Mouse (Mus musculus): Measurements from ENCODE around the gene Ankrd6. TPM values are rescaled to one million over a fixed set of nuclear protein-coding genes. Genes with fewer than 3 reads are reported as not detected.

Gene Ankrd6
- polyA plus RNA-seq (2012; fragmentation: generic; extraction: Trizol): 1 to 10 TPM in 1 of 2 experiments, under 1 TPM in 1; 0.14 to 1.3 TPM

GRCm38 (mm10) chr4:32950356-32951034 is at the start of gene Ankrd6:
Ankrd6 (minus strand) TSS chr4:32950841.

GRCm38 (mm10) chr4:32982716-32983175 is 32.1 kb upstream of the Ankrd6 start, which contains the start of gene Rragd:
Rragd (plus strand) TSS chr4:32983037.

DNA sequence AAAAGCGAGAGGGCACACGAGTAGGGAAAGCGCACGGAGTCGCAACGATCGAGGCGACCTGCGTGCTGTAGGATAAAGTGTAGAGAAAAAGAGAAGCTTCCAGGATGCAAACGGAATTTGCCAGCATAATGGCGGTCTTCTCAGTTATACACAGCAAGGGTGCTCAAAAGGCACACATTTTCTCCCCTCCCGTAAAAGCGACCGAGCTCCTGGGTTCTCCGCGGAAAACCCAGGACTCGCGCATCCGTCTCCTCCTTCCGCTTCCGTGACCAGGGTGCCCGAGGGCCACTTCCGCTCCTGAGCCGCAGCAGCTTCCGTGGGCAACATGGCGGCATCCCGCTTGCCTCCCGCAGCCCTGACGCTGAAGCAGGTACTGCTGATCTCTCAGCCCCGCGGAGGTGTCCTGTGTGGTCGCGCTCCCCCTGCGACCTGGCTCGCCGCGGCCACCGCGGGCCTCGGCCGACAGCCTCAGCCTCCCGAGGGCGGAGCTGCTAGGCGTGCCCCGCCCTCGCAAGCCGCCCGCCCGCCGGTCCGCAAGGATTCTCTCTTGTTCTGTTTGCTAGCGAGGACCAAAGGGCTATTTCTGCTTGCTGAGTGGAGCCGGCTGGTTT is 150.6 kb downstream of the Ankrd6 start, which contains the start of gene Lyrm2:
TSS of gene Lyrm2 (plus strand) at position 288 of the 611 bp plus-strand sequence.

Other genes with a start within 250 kb of the Ankrd6 start
- 10 to 100 TPM in 1 of 2 experiments, 1 to 10 TPM in 1; 2.5 to 38.5 TPM for gene Lyrm2, start 150.6 kb downstream of the Ankrd6 start, polyA plus RNA-seq (2012; fragmentation: generic; extraction: Trizol)
- gene Rragd, start 32.2 kb upstream of the Ankrd6 start, polyA plus RNA-seq (2012; fragmentation: generic; extraction: Trizol): under 1 TPM; 0.18 to 0.27 TPM
- 10 to 100 TPM; 25.5 to 29.1 TPM for gene Ube2j1, start 80.6 kb upstream of the Ankrd6 start, polyA plus RNA-seq (2012; fragmentation: generic; extraction: Trizol)
- under 1 TPM; 0.05 to 0.20 TPM for gene Gabrr2, start 112.2 kb upstream of the Ankrd6 start, polyA plus RNA-seq (2012; fragmentation: generic; extraction: Trizol)
- not detected for gene Gabrr1, start 181.7 kb upstream of the Ankrd6 start, polyA plus RNA-seq (2012; fragmentation: generic; extraction: Trizol)
- under 1 TPM; 0.07 to 0.20 TPM for gene Pm20d2, start 238.9 kb upstream of the Ankrd6 start, polyA plus RNA-seq (2012; fragmentation: generic; extraction: Trizol)